Mouse (Mus musculus) stomach, postnatal 0 days (tissue): ENCODE data around the gene Hnrnpa2b1. TPM values are rescaled to one million over a fixed set of nuclear protein-coding genes. Genes with fewer than 3 reads are reported as not detected.

Experiments
- ATAC-seq: fragments of 200-750 bp; cut with Nextera tagmentation; 2 replicates; pipeline ENCODE4 v1.8.0; 2017; ENCODE audit not compliant: low FRiP score, low TSS enrichment
- DNase-seq: peaks from one replicate; pipeline ENCODE4 v3.0.0-alpha.2; 2016; ENCODE audit warnings: low spot score
- H3K27ac ChIP-seq: fragments of 300-500 bp; sonication (generic); replicated peaks from 2 replicates; pipeline ENCODE4 v1.5.1; 2014; ENCODE audit warnings: mild to moderate bottlenecking, control low read depth
- H3K27me3 ChIP-seq: fragments of 300-500 bp; sonication (generic); 2 replicates; pipeline ENCODE4 v1.6.1; 2014; ENCODE audit warnings: low read length; ENCODE audit not compliant: control insufficient read depth, insufficient read depth
- H3K36me3 ChIP-seq: fragments of 300-500 bp; sonication (generic); 2 replicates; pipeline ENCODE4 v1.6.1; 2014; ENCODE audit warnings: low read length, mixed read lengths; ENCODE audit not compliant: control insufficient read depth, insufficient read depth
- H3K4me1 ChIP-seq: fragments of 300-500 bp; sonication (generic); replicated peaks from 2 replicates; pipeline ENCODE4 v1.6.1; 2014; ENCODE audit warnings: antibody characterized with exemption; ENCODE audit not compliant: control insufficient read depth, insufficient read depth
- H3K4me2 ChIP-seq: fragments of 300-500 bp; sonication (generic); replicated peaks from 2 replicates; pipeline ENCODE4 v1.6.1; 2014; ENCODE audit warnings: low read depth, mild to moderate bottlenecking, control low read depth, moderate library complexity
- H3K4me3 ChIP-seq: fragments of 300-500 bp; sonication (generic); 2 replicates; pipeline ENCODE4 v1.5.1; 2014; ENCODE audit warnings: low read depth, low read length, control low read depth
- H3K9ac ChIP-seq: fragments of 300-500 bp; sonication (generic); 2 replicates; pipeline ENCODE4 v1.6.1; 2014; ENCODE audit warnings: mild to moderate bottlenecking, low read length, control low read depth, mixed read lengths
- H3K9me3 ChIP-seq: fragments of 300-500 bp; sonication (generic); 2 replicates; pipeline ENCODE4 v1.6.1; 2016; ENCODE audit warnings: low read length; ENCODE audit not compliant: control insufficient read depth
- CTCF ChIP-seq: IDR thresholded peaks from 2 replicates; pipeline ENCODE4 v1.5.1; 2016; ENCODE audit warnings: antibody characterized with exemption, low read depth, mild to moderate bottlenecking, moderate library complexity
- EP300 ChIP-seq: optimal IDR thresholded peaks from 2 replicates; pipeline ENCODE3; 2016; ENCODE audit warnings: antibody characterized with exemption
- WGBS: fragments of 180-500 bp; shearing (Covaris S2); extraction: QIAGEN DNeasy Blood & Tissue Kit; methylation state at CpG from one replicate; pipeline ENCODE4 v1.1.7; 2014; 5-methylcytosine and 5-hydroxymethylcytosine counted together
- polyA plus RNA-seq: library from polyadenylated mRNA; unstranded; fragments of >200 nt; fragmentation: Nextera tagmentation; extraction: Ambion mirVana; gene quantifications from 2 replicates; pipeline ENCODE4 v1.2.1, GENCODE M21; 2015

Gene Hnrnpa2b1
- 525 and 543 TPM in 2 replicates for polyA plus RNA-seq

DNA sequence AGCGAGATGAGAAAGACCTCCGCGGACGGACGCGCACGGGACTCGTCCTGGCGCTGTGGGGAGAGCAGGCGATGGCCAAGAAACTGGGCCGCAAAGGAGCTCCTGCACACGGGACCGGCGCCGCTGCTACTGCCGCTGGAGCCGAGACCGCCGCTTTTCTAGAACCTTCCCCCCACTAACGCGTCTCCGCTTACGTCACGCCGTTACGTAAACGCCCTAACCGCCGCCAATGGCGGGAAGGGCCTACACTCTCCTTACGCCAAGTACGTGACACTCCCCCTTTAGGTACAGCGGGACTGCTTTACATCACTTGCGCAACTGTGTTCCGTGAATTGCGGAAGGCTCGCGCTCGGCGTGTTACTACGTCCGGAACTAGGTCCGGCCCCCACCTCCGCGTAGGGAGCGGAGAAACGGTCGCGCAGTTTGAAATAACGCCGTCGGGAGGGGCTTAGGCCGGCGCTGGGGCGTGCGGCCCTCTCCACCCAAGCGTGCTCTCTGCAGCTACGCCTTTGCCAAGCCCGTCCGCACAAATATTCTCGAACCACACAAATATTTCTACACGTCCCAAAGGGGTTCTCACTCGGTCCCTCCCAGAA is at the start of gene Hnrnpa2b1:
Gene Hnrnpa2b1 (minus strand): TSS at position 180 of the 596 bp plus-strand sequence.
- peak within 1 kb of the TSS; percentile 100 for H3K9ac ChIP-seq
- peak within 1 kb of the TSS; percentile 99 for H3K4me3 ChIP-seq
- TF ChIP-seq CTCF (no peak), EP300 (peak; percentile 73)
- DNase-seq = peak; percentile 98
- H3K4me1 ChIP-seq = 0 out of 2 replicates have a peak, but pooled peaks cover 2% of the 10 kb centered on the region
- no peaks in the 10 kb centered on the region for H3K9me3 ChIP-seq
- under 1% methylated on average over 63 of the region's 63 CpGs for WGBS
- no peaks in the 10 kb centered on the region for H3K27me3 ChIP-seq
- peak; percentile 95 for ATAC-seq
- H3K27ac ChIP-seq = peak within 1 kb of the TSS; percentile 99
- peak within 1 kb of the TSS; percentile 64 for H3K4me2 ChIP-seq
- peaks cover 9% of the 10 kb centered on the region for H3K36me3 ChIP-seq

- Histone ChIP-seq H3K4me3 (no peak overlapping the region), H3K27ac (no peak overlapping the region), H3K9ac (no peak overlapping the region), H3K27me3 (no peaks in the 10 kb centered on the region), H3K4me1 (no peaks in the 10 kb centered on the region), H3K36me3 (no peaks in the 10 kb centered on the region), H3K9me3 (0 out of 2 replicates have a peak, but pooled peaks cover 3% of the 10 kb centered on the region), H3K4me2 (no peak overlapping the region)
- WGBS = 92% methylated on average over 7 of the region's 7 CpGs
- DNase-seq (no peak), ATAC-seq (no peak)
- TF ChIP-seq EP300 (no peak), CTCF (no peak)
These were observed 45.2 kb upstream of the Hnrnpa2b1 start for GRCm38 (mm10) chr6:51514860-51515259.

DNA sequence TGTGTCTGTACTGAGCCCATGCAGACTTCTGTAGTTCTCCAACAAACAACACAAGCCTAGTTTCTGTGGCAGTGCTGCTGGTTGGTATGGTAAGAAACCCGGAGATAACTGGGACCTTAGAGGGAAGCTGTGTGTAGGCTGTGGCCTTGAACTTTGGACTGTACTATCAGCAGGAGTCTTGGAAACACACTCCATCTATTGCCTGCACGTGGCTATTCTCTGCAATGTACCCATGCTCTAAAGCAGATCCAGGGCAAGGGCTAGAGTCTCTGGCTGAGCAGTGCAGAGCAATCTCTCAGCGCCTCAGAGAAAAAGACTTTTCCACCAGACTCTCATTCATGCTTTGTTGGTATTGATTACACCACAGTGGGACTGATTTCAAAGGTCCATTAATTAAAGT is 44.1 kb upstream of the Hnrnpa2b1 start:
- Histone ChIP-seq H3K36me3 (no peaks in the 10 kb centered on the region), H3K4me1 (no peaks in the 10 kb centered on the region), H3K4me2 (no peak overlapping the region), H3K4me3 (no peak overlapping the region), H3K9me3 (0 out of 2 replicates have a peak, but pooled peaks cover 3% of the 10 kb centered on the region), H3K9ac (no peak overlapping the region), H3K27ac (no peak overlapping the region), H3K27me3 (no peaks in the 10 kb centered on the region)
- ATAC-seq = peak; percentile 85
- peak; percentile 46 for DNase-seq
- 60% methylated on average over 3 of the region's 3 CpGs for WGBS
- no peak for TF ChIP-seq EP300
- no peak for TF ChIP-seq CTCF

DNA sequence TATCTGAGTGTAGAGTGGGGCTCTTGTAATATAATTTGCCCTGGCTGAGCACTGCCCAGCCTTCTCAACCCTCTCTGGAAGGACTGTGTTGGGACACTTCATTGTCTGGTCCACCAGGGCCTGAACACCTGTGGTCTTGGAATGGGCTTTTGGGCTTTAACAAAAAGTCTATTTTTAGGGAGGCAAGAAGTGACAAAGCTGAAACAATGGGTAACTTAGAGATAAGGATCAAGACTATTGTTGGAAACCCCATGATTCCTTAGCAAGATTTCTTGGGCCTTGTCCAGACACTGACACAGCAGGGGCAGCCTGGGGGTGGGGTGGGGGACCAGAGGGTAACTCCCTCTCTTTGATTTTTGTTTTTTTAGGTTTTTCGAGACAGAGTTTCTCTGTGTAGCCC is 41.3 kb upstream of the Hnrnpa2b1 start:
- ATAC-seq (no peak), DNase-seq (no peak)
- no peaks in the 10 kb centered on the region for H3K36me3 ChIP-seq
- H3K4me3 ChIP-seq = no peak overlapping the region
- no peak for TF ChIP-seq CTCF
- TF ChIP-seq EP300 = no peak
- H3K4me2 ChIP-seq = no peak overlapping the region
- no peak overlapping the region for H3K9ac ChIP-seq
- H3K4me1 ChIP-seq = no peaks in the 10 kb centered on the region
- H3K27me3 ChIP-seq = no peaks in the 10 kb centered on the region
- H3K27ac ChIP-seq = no peak overlapping the region
- H3K9me3 ChIP-seq = no peaks in the 10 kb centered on the region
- 69% methylated on average over 1 of the region's 1 CpGs for WGBS

- 29% methylated on average over 5 of the region's 5 CpGs for WGBS
- TF ChIP-seq EP300 = no peak
- TF ChIP-seq CTCF = peak; percentile 75
- no peak overlapping the region for H3K4me3 ChIP-seq
- H3K4me2 ChIP-seq = no peak overlapping the region
- no peak for ATAC-seq
- H3K4me1 ChIP-seq = no peaks in the 10 kb centered on the region
- no peaks in the 10 kb centered on the region for H3K36me3 ChIP-seq
- DNase-seq = peak; percentile 74
- no peak overlapping the region for H3K27ac ChIP-seq
- H3K9me3 ChIP-seq = no peaks in the 10 kb centered on the region
- no peak overlapping the region for H3K9ac ChIP-seq
- H3K27me3 ChIP-seq = no peaks in the 10 kb centered on the region
These were observed 40.4 kb upstream of the Hnrnpa2b1 start for GRCm38 (mm10) chr6:51510094-51510493.
